Mouse (Mus musculus): ENCODE measurements around the gene Sult2b1. TPM values are rescaled to one million over a fixed set of nuclear protein-coding genes. Genes with fewer than 3 reads are reported as not detected.

Sult2b1 gene
- polyA plus RNA-seq, 1 experiment from 2014 or later = 5.2 TPM

GRCm38 (mm10) chr7:45733477-45733876 lies 51.0 kb downstream of the Sult2b1 start:
- WGBS = 84% methylated on average over 5 of the region's 5 CpGs
- Histone ChIP-seq H3K36me3 (peaks cover 12% of the 10 kb centered on the region), H3K9me3 (no peaks in the 10 kb centered on the region), H3K4me2 (no peak overlapping the region), H3K9ac (no peak overlapping the region), H3K4me3 (no peak overlapping the region), H3K4me1 (replicated peaks) (peaks cover 8% of the 10 kb centered on the region; the same call in 1 of the 2 replicates), H3K27me3 (no peaks in the 10 kb centered on the region), H3K27ac (no peak overlapping the region)
- no peak for ATAC-seq (ENCODE audit: low FRiP score)

- Histone ChIP-seq H3K4me3 (no peak overlapping the region), H3K4me1 (replicated peaks) (peaks cover 8% of the 10 kb centered on the region; the same call in 1 of the 2 replicates), H3K9me3 (no peaks in the 10 kb centered on the region), H3K36me3 (peaks cover 29% of the 10 kb centered on the region), H3K27me3 (no peaks in the 10 kb centered on the region), H3K4me2 (no peak overlapping the region), H3K27ac (no peak overlapping the region), H3K9ac (no peak overlapping the region)
- peak; percentile 32; the same call in 1 of the 2 replicates for ATAC-seq (ENCODE audit: low FRiP score)
- WGBS = 21% methylated on average over 16 of the region's 16 CpGs
Observed at GRCm38 (mm10) chr7:45730727-45731431, 53.6 kb downstream of the Sult2b1 start.

GRCm38 (mm10) chr7:45727625-45728024 lies 56.8 kb downstream of the Sult2b1 start:
- Histone ChIP-seq H3K36me3 (peaks cover 61% of the 10 kb centered on the region), H3K27ac (no peak overlapping the region), H3K4me2 (no peak overlapping the region), H3K9ac (no peak overlapping the region), H3K4me3 (no peak overlapping the region), H3K9me3 (no peaks in the 10 kb centered on the region), H3K4me1 (replicated peaks) (peaks cover 8% of the 10 kb centered on the region; the same call in 1 of the 2 replicates), H3K27me3 (no peaks in the 10 kb centered on the region)
- 91% methylated on average over 3 of the region's 3 CpGs for WGBS
- no peak for ATAC-seq (ENCODE audit: low FRiP score)

- Histone ChIP-seq H3K27me3 (no peaks in the 10 kb centered on the region), H3K9ac (0 out of 2 replicates have a peak overlapping the region, but pooled peaks have one; percentile 4), H3K27ac (no peak overlapping the region), H3K4me2 (no peak overlapping the region), H3K4me1 (replicated peaks) (peaks cover 16% of the 10 kb centered on the region; the same call in 1 of the 2 replicates), H3K4me3 (no peak overlapping the region), H3K9me3 (no peaks in the 10 kb centered on the region), H3K36me3 (peaks cover 73% of the 10 kb centered on the region)
- ATAC-seq (ENCODE audit: low FRiP score) = no peak
- WGBS = 94% methylated on average over 10 of the region's 10 CpGs
Observed at GRCm38 (mm10) chr7:45726419-45726818, 58.0 kb downstream of the Sult2b1 start.

- H3K27ac ChIP-seq = no peak within 1 kb of the TSS
- H3K4me3 ChIP-seq = no peak within 1 kb of the TSS
- peaks cover 80% of the 10 kb centered on the region for H3K36me3 ChIP-seq
- 0 out of 2 replicates have a peak within 1 kb of the TSS, but pooled peaks have one; percentile 4 for H3K9ac ChIP-seq
- H3K9me3 ChIP-seq = no peaks in the 10 kb centered on the region
- no peaks in the 10 kb centered on the region for H3K27me3 ChIP-seq
- no peak within 1 kb of the TSS for H3K4me2 ChIP-seq
- H3K4me1 ChIP-seq (replicated peaks) = peaks cover 16% of the 10 kb centered on the region; the same call in 1 of the 2 replicates
- WGBS = 95% methylated on average over 11 of the region's 11 CpGs
- ATAC-seq (ENCODE audit: low FRiP score) = no peak
Observed at GRCm38 (mm10) chr7:45725713-45726112, 58.8 kb downstream of the Sult2b1 start, which contains the start of gene Spaca4. Gene Spaca4 (minus strand): TSS chr7:45725813.

- peaks cover 85% of the 10 kb centered on the region for H3K36me3 ChIP-seq
- H3K27me3 ChIP-seq = no peaks in the 10 kb centered on the region
- no peak for ATAC-seq (ENCODE audit: low FRiP score)
- peaks cover 15% of the 10 kb centered on the region; the same call in 1 of the 2 replicates for H3K4me1 ChIP-seq (replicated peaks)
- H3K4me2 ChIP-seq = no peak overlapping the region
- 92% methylated on average over 9 of the region's 9 CpGs for WGBS
- H3K9me3 ChIP-seq = no peaks in the 10 kb centered on the region
- H3K27ac ChIP-seq = no peak overlapping the region
- H3K9ac ChIP-seq = no peak overlapping the region
- no peak overlapping the region for H3K4me3 ChIP-seq
Observed at GRCm38 (mm10) chr7:45725151-45725550, 59.3 kb downstream of the Sult2b1 start.

- no peaks in the 10 kb centered on the region for H3K27me3 ChIP-seq
- no peaks in the 10 kb centered on the region for H3K9me3 ChIP-seq
- WGBS = 96% methylated on average over 14 of the region's 14 CpGs
- H3K4me1 ChIP-seq (replicated peaks) = peaks cover 28% of the 10 kb centered on the region
- H3K9ac ChIP-seq = no peak overlapping the region
- no peak for ATAC-seq (ENCODE audit: low FRiP score)
- no peak overlapping the region for H3K4me2 ChIP-seq
- H3K4me3 ChIP-seq = no peak overlapping the region
- H3K27ac ChIP-seq = no peak overlapping the region
- peaks cover 87% of the 10 kb centered on the region for H3K36me3 ChIP-seq
Observed at GRCm38 (mm10) chr7:45723781-45724180, 60.7 kb downstream of the Sult2b1 start.

GRCm38 (mm10) chr7:45723301-45723700 lies 61.2 kb downstream of the Sult2b1 start:
- Histone ChIP-seq H3K4me1 (replicated peaks) (peaks cover 31% of the 10 kb centered on the region), H3K4me2 (no peak overlapping the region), H3K36me3 (peaks cover 84% of the 10 kb centered on the region), H3K9ac (no peak overlapping the region), H3K4me3 (no peak overlapping the region), H3K27ac (no peak overlapping the region), H3K9me3 (no peaks in the 10 kb centered on the region), H3K27me3 (no peaks in the 10 kb centered on the region)
- ATAC-seq (ENCODE audit: low FRiP score) = no peak
- WGBS = 84% methylated on average over 4 of the region's 4 CpGs

- Histone ChIP-seq H3K27ac (no peak overlapping the region), H3K4me1 (replicated peaks) (peaks cover 31% of the 10 kb centered on the region), H3K4me2 (no peak overlapping the region), H3K9me3 (no peaks in the 10 kb centered on the region), H3K9ac (0 out of 2 replicates have a peak overlapping the region, but pooled peaks have one; percentile 35), H3K36me3 (peaks cover 81% of the 10 kb centered on the region), H3K4me3 (no peak overlapping the region), H3K27me3 (no peaks in the 10 kb centered on the region)
- ATAC-seq (ENCODE audit: low FRiP score) = no peak
- WGBS = 89% methylated on average over 13 of the region's 13 CpGs
Observed at GRCm38 (mm10) chr7:45722348-45722713, 62.1 kb downstream of the Sult2b1 start.

- 55% methylated on average over 13 of the region's 13 CpGs for whole genome bisulfite sequencing
- Histone ChIP-seq H3K4me1 (replicated peaks) (peaks cover 36% of the 10 kb centered on the region), H3K9ac (0 out of 2 replicates have a peak overlapping the region, but pooled peaks have one; percentile 35), H3K9me3 (no peaks in the 10 kb centered on the region), H3K27me3 (no peaks in the 10 kb centered on the region), H3K4me2 (no peak overlapping the region), H3K27ac (peak overlapping the region; percentile 23; the same call in 1 of the 2 replicates), H3K36me3 (peaks cover 76% of the 10 kb centered on the region), H3K4me3 (no peak overlapping the region)
- ATAC-seq (ENCODE audit: low FRiP score) = no peak
Observed at GRCm38 (mm10) chr7:45721642-45722347, 62.7 kb downstream of the Sult2b1 start.

GRCm38 (mm10) chr7:45721234-45721571 lies 63.3 kb downstream of the Sult2b1 start:
- Histone ChIP-seq H3K27ac (no peak overlapping the region), H3K4me1 (replicated peaks) (peaks cover 42% of the 10 kb centered on the region), H3K4me2 (no peak overlapping the region), H3K9me3 (no peaks in the 10 kb centered on the region), H3K9ac (peak overlapping the region; percentile 35; the same call in 1 of the 2 replicates), H3K36me3 (peaks cover 70% of the 10 kb centered on the region), H3K27me3 (no peaks in the 10 kb centered on the region), H3K4me3 (no peak overlapping the region)
- ATAC-seq (ENCODE audit: low FRiP score) = no peak
- WGBS = 84% methylated on average over 7 of the region's 7 CpGs

- no peak for ATAC-seq (ENCODE audit: low FRiP score)
- Histone ChIP-seq H3K36me3 (peaks cover 65% of the 10 kb centered on the region), H3K27me3 (no peaks in the 10 kb centered on the region), H3K27ac (peak within 1 kb of the TSS; percentile 23; the same call in 1 of the 2 replicates), H3K4me2 (no peak within 1 kb of the TSS), H3K9ac (peak within 1 kb of the TSS; percentile 96; the same call in 1 of the 2 replicates), H3K4me1 (replicated peaks) (peaks cover 48% of the 10 kb centered on the region), H3K9me3 (no peaks in the 10 kb centered on the region), H3K4me3 (no peak within 1 kb of the TSS)
- 83% methylated on average over 14 of the region's 14 CpGs for WGBS
Observed at GRCm38 (mm10) chr7:45720413-45721233, 63.8 kb downstream of the Sult2b1 start, which contains the start of gene Fam83e. Gene Fam83e (plus strand): TSS chr7:45721212.

All from hindbrain, embryonic 13.5 days (tissue).